In the genomic region with DNA sequence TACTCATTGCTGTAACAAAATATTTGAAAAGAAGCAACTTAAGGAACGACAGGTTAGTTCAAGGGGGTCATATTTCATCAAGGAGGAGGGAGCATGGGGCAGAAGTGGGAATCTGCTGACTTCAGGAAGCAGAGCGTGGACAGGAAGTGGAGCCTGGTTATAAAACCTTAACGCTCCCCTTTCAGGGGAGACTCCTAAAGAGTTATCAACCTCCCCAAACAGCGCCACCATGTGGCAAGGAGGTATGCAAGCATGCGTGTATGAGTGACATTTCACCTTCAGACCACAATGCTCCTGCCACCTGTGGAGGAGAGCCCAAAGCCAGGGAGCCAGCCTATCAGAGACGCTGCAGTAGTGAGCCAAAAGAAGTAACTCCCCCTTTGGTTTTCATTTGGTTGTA, we compare ENCODE assay signal across 14 mouse cellular contexts. TPM values are rescaled to one million over a fixed set of nuclear protein-coding genes. Genes with fewer than 3 reads are reported as not detected.
A peak's percentile ranks its signal among the peaks of the same experiment; 100 is the strongest.
DNase-seq lines count a peak whose midpoint lies in the region; ATAC-seq and TF ChIP-seq lines count a peak whose summit lies in the region.
"Had no signal": no experiment of that assay in that cellular context is flagged by ENCODE, and none has a peak within 500 bp of the region (broad histone marks: within the 10 kb centered on the region; RNA-seq: fewer than 3 reads in every experiment).

No protein-coding gene starts in this region.

- ATAC-seq in CD4-positive, CD25-positive, alpha-beta regulatory T cell, adult 4 months, result no peak
- ATAC-seq in liver, embryonic 14.5 days (ENCODE audit: insufficient read depth), result no peak
- no peak for ATAC-seq in liver, embryonic 11.5 days (replicated peaks; ENCODE audit: low FRiP score)
- ATAC-seq: midbrain, embryonic 16.5 days had no signal

- 67% methylated on average over 6 of the region's 6 CpGs for WGBS in liver, embryonic 14.5 days (ENCODE audit: insufficient replicate concordance)
- 75% methylated on average over 6 of the region's 6 CpGs for WGBS in liver, embryonic 11.5 days

- H3K4me3 ChIP-seq in liver, embryonic 14.5 days (ENCODE audit: insufficient read depth in 1 of 2, low read depth in 2 of 2, low read length in 2 of 2), result no peak overlapping the region
- H3K4me3 ChIP-seq in liver, embryonic 11.5 days (ENCODE audit: low read depth, low read length), result no peak overlapping the region
- H3K4me3 ChIP-seq: erythroblast, embryonic 14.5 days; heart, embryonic 12.5 days; left cerebral cortex, adult 2 months had no signal

- no peak for TF ChIP-seq EP300 in liver, embryonic 14.5 days (IDR thresholded peaks at IDR 0.05; ENCODE audit: low read depth)

- no peaks in the 10 kb centered on the region for H3K36me3 ChIP-seq in liver, embryonic 14.5 days (replicated peaks; ENCODE audit: control insufficient read depth, insufficient read depth, low read depth)
- no peaks in the 10 kb centered on the region for H3K36me3 ChIP-seq in liver, embryonic 11.5 days (ENCODE audit: control insufficient read depth, insufficient read depth, low read length)
- H3K36me3 ChIP-seq: heart, embryonic 12.5 days had no signal

- peak; percentile 40 for DNase-seq in CD4-positive, CD25-positive, alpha-beta regulatory T cell, adult 2 months (ENCODE audit: low read depth, low spot score)
- DNase-seq in liver, embryonic 14.5 days (ENCODE audit: low read depth in 3 of 3, low spot score in 3 of 3), result no peak
- DNase-seq in liver, embryonic 11.5 days (ENCODE audit: low spot score), result no peak
- DNase-seq in WW6 (ENCODE audit: low read depth, low spot score), result peak; percentile 40
- DNase-seq in testis, postnatal 10 days (ENCODE audit: low spot score), result peak; percentile 53
- DNase-seq in urinary bladder, postnatal 25 days (ENCODE audit: low spot score), result no peak
- no peak for DNase-seq in cerebellum, adult 18-20 months
- DNase-seq: right cerebral cortex, adult 18-20 months had no signal

- H3K9ac ChIP-seq in liver, embryonic 14.5 days (replicated peaks), result no peak overlapping the region
- H3K9ac ChIP-seq in liver, embryonic 11.5 days (ENCODE audit: low read depth, low read length), result no peak overlapping the region
- H3K9ac ChIP-seq: heart, embryonic 12.5 days; hindbrain, embryonic 14.5 days had no signal

- no peaks in the 10 kb centered on the region for H3K9me3 ChIP-seq in liver, embryonic 14.5 days (ENCODE audit: control insufficient read depth, low read length)
- no peaks in the 10 kb centered on the region for H3K9me3 ChIP-seq in liver, embryonic 11.5 days (ENCODE audit: control insufficient read depth, low read length)

- H3K27ac ChIP-seq in liver, embryonic 14.5 days, result no peak overlapping the region
- H3K27ac ChIP-seq in liver, embryonic 11.5 days (ENCODE audit: low read depth, low read length), result no peak overlapping the region
- H3K27ac ChIP-seq: hindbrain, embryonic 14.5 days; left cerebral cortex, adult 2 months had no signal

- no peaks in the 10 kb centered on the region for H3K27me3 ChIP-seq in liver, embryonic 14.5 days (ENCODE audit: control insufficient read depth, insufficient read depth, low read length)
- H3K27me3 ChIP-seq in liver, embryonic 11.5 days (replicated peaks; ENCODE audit: control insufficient read depth, insufficient read depth, low read length), result no peaks in the 10 kb centered on the region
- H3K27me3 ChIP-seq: heart, embryonic 12.5 days had no signal

- H3K4me2 ChIP-seq in liver, embryonic 14.5 days (ENCODE audit: low read depth), result no peak overlapping the region
- H3K4me2 ChIP-seq in liver, embryonic 11.5 days, result no peak overlapping the region
- H3K4me2 ChIP-seq: heart, embryonic 12.5 days; hindbrain, embryonic 14.5 days had no signal

- TF ChIP-seq CTCF in liver, embryonic 14.5 days (IDR thresholded peaks at IDR 0.05; ENCODE audit: low read depth), result peak; percentile 60

- no peaks in the 10 kb centered on the region; a peak in 1 of 4 replicates for H3K4me1 ChIP-seq in liver, embryonic 14.5 days (replicated peaks; ENCODE audit: control insufficient read depth in 2 of 2, insufficient read depth in 2 of 2, low read length in 1 of 2)
- H3K4me1 ChIP-seq in liver, embryonic 11.5 days (replicated peaks; ENCODE audit: control insufficient read depth, insufficient read depth, low read length), result no peaks in the 10 kb centered on the region
- H3K4me1 ChIP-seq: heart, embryonic 12.5 days had no signal

RNA-seq across cellular contexts. Expression of gene Stt3b, which starts 10.8 kb away (rescaled TPM):
- polyA plus RNA-seq in CD4-positive, CD25-positive, alpha-beta regulatory T cell, adult 4 months (2017; shearing (Covaris generic)), result 10 to 100 TPM in 1 of 2 experiments, 1 to 10 TPM in 1; 7.3 to 15.2 TPM
- polyA plus RNA-seq in liver, embryonic 14.5 days (2012; rRNA removed), result 18.4 and 24.6 TPM in 2 replicates
- 64.4 and 72.6 TPM in 2 replicates for polyA plus RNA-seq in liver, embryonic 14.5 days (2014; fragmentation: Nextera tagmentation; extraction: Ambion mirVana)
- polyA plus RNA-seq in liver, embryonic 11.5 days (2014; fragmentation: Nextera tagmentation; extraction: Ambion mirVana), result 113 and 130 TPM in 2 replicates

Comparison
In these comparisons a context has a peak if more than half of its experiments do, and no peak if none do; other contexts are left out.
1. DNase-seq: peak in CD4-positive, CD25-positive, alpha-beta regulatory T cell, adult 2 months (single experiment), WW6 (single experiment) and testis, postnatal 10 days (single experiment); none in liver, embryonic 14.5 days (0 of 3), liver, embryonic 11.5 days (single experiment), urinary bladder, postnatal 25 days (single experiment) and cerebellum, adult 18-20 months (0 of 2).